Mouse (Mus musculus) liver, embryonic 14.5 days (tissue): Measurements from ENCODE around the gene Msi1.

Experiments used
- CTCF ChIP-seq: IDR thresholded peaks from 2 replicates; pipeline ENCODE4 v1.5.1; 2016; ENCODE audit warnings: antibody characterized with exemption, low read depth, control low read depth
- EP300 ChIP-seq: IDR thresholded peaks from 2 replicates; pipeline ENCODE4 v1.6.1; 2016; ENCODE audit warnings: antibody characterized with exemption, low read depth

GRCm38 (mm10) chr5:115479561-115479960 lies 50.2 kb downstream of the Msi1 start:
- TF ChIP-seq CTCF = no peak
- TF ChIP-seq EP300 = no peak
